Mouse (Mus musculus): Measurements from ENCODE around the gene Ly6g6e. TPM values are rescaled to one million over a fixed set of nuclear protein-coding genes. Genes with fewer than 3 reads are reported as not detected.

Ly6g6e gene
- total RNA-seq, 2 experiments from 2014 or later, result 1.6 to 1.8 TPM

DNA sequence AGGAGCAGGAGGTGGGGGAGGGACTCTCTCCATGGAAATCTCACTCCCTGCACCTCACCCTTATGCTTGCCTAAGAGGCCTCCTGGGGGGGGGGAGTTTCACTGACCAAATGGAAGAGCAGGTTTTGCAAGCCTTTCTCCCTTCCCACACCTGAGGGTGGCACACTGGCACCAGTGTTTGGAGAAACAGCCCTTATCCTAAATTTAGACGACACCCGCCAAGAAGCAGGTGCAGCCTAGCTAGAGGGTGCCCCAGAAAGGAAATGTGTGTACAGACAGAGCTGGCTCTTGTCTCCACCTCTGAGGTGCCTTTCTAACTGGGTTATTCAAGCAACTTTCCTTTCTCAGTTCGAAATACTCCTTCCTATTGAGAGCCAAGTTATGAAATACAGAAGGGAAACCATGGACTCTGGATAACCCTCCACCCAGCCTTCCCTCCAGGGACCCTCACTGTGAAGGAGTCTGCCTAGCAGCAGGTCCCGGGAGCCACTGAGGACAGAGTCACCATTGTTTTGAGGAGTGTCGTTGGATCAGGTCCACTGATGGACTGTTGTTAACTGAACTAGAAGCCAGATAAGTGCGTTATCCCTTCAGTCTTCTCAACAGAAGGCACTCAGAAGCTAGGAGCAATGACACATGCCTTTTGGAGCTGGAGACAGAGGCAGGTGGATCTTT, 6.0 kb upstream of the Ly6g6e start:
- DNase-seq (ENCODE audit: low spot score in 2 of 2), result no peak

DNA sequence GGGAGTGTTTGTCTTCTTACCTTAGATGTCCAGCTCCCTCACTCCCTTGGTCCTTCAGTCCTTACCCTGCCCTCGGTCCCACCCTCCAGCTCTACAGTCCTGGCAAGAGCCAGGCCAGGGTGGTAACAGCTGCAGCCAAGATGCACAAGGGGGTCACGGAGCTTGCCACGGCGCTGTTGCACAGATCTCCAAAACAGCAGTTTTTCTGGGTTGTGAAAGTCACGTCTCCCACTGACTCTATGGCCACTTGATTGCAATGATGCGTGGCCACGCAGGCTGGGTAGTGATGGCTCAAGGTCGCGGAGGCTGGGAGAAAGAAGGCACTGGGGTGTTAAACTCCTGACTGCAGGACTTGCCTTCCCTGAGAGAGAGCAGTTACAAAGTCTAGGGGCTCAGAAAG, 5.2 kb upstream of the Ly6g6e start:
- DNase-seq (ENCODE audit: low spot score in 2 of 2), result no peak

DNA sequence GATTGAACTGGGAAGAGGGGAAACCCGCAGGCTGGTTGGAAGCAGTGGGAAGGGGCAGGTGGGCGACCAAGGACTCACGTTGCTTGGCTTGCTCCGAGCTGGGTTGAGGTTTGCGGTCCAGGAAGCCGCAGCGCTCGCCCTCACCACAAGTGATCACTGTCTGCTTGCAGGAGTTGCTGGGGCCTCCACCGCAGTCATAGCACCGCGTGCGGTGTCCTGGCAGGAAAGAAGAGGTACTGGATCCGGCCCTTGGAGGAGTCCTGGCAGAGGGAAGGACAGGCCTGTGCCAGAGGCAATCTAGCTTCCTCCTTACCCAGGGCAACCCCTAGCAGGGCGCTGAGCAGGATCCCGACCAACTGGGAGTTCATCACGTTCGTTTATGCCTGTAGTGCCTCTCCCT, 2.6 kb upstream of the Ly6g6e start:
- DNase-seq (ENCODE audit: low spot score in 2 of 2), result no peak

DNA sequence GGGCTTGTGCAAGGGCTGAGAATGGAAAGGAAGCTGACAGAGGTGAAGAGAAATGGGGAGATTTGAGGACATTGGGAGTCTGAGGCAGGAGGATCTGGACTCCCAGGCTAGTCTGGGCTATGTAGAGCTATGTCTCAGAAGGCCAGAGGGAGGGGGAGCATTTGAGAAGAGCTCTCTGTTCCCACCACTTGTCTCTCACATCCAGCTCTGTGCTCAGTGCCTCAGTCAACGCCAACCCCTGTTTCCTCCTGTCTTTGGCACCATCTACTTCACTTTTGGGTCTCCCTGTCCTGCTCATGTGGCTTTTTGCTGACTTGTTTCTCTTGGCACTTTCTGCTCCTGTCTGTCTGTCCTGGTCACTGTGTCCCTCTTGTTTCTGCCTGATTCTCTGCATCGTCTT, 583 bp downstream of the Ly6g6e start:
- DNase-seq (ENCODE audit: low spot score in 2 of 2), result no peak

DNA sequence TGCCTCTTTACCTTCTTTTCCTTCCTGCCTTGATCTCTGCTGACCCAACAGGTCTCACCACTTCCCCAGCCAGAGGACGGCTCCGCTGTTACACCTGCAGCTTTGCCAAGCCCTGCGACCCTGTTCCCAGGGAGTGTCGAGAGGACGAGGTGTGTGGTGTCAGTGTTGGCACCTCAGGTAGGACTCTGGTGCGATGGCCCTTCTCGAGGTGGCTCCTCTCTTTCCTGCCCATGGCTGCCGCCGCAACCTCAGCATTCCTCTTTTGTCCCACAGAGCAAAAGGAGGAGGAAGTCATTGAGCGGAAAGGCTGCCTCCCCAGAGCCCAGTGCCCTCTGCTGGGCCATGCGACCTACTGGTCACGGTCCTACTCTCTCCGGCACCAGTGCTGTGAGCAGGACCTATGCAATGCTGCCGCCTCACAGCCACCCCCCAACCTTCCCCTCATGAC, 1.1 kb downstream of the Ly6g6e start, which contains the start of gene Ly6g6d:
Gene Ly6g6d (minus strand): TSS at position 280 of the 448 bp plus-strand sequence.
- no peak for DNase-seq (ENCODE audit: low spot score in 2 of 2)

DNA sequence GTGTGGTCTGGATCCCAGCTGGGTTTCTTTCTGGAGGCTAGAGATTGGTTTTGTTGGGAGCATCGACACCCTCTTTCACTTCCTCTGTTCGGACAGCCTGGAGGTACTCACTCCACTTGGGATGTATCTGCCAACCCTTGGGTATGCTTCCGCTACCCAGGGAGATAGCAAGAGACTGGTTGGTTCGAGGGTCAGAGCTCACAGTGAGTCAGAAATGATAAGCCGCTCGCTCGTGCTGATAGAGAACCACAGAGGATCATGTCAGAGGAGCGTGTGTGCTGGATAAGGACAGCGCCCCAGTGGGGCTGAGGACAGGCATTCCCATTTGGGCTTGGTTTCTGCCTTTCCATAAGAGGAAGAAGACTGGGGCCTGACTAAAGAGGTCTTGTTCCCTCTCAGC, 3.1 kb downstream of the Ly6g6e start:
- no peak for DNase-seq (ENCODE audit: low spot score in 2 of 2)

DNA sequence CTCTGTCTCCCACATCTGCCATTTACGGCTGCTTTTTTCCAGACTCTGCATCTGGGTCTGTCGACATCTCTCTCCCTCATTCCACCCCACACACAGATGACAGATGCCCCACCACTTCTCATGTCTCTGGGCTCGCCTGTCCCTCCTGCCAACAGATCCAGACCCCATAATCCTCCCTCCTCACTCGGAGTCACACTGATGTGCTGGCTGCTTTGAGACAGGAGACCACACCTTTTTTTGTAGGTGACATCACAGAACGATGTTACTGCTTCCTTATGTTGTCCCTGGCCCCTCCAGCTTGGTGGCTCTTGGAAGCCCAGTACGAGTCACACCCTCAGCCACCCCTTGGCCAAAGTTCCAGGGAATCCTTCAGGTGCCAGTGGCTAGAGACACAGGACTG, 3.5 kb downstream of the Ly6g6e start:
- no peak for DNase-seq (ENCODE audit: low spot score in 2 of 2)

DNA sequence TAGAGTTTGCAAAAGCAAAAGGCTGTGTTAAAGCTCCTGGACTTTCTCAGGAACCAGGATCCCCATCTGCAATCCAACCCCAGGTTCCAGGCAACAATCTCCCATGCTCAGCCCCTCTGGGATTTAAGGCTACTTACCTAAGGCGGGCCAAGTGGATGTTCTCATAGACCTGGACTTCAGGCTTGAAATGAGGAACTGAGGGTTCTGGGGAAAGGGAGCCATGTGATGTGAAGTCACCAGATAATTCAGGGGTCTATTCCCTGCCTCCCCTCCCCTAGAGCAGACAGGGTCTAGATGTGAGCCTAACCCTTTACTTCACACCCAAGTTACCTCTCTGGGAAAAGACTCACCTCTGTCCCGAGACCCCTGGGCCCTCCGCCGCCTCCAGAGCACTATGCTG, 4.0 kb downstream of the Ly6g6e start:
- no peak for DNase-seq (ENCODE audit: low spot score in 2 of 2)

DNA sequence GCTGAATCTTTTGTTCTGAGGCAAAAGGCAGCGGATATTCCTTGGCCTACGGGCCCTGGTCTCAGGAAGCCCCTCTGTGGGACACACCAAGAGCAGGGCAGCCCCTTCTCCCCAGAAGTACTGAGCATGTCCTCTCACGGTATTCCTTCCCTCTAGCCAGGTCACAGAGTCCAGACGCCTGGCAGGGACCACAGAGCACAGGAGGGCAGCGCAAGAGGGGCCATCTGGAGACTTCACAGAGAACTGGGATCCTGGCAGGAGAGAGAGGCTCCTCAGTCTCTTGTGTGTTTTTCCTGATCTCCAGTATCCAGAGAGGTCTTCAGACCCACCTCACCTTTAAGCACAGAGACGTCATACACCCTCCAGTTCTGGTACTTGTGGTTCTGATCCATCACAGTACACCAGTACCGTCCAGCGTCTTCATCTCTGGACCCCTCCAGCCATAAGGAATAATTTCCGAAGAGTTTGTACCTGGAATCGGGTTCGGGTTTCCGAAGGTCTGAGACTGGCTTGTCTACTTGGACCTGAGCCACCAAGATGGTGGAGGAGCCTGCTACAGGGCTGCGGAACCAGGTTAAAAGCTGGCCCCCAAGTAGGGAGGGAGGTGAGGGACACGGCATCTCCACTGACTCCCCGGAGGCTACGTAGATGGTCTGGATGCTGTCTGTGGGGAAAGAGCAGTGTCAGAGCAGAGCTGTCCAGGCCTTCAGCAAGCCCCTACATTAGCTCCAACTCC, 6.3 kb downstream of the Ly6g6e start:
- no peak for DNase-seq (ENCODE audit: low spot score in 2 of 2)

DNA sequence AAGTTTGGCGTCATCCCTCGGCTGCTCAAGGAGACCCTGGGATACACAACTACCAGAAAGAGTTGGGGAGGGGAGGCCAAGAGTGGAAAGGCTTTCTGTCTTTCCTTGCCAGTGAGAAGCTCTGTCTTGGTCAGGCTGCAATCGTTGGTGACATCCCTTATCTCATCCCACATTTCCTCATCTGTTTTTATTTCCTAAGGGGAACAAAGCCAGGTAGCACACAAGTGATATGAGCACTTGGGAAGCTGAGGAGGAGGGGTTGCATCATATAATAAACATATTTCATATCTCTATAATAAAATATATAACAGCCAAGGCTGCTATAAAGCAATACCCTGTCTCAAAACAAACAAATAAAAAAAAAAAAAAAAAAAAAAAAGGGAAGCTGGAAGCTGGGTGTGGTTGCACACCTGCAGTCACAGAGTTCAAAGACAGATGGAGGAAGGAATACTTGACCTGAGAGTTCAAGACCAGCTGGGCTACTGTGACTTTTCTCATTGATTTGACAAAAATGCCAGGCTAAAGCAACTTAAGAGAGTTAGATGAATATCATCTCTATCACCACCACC, 7.3 kb downstream of the Ly6g6e start:
- no peak for DNase-seq (ENCODE audit: low spot score in 2 of 2)

DNA sequence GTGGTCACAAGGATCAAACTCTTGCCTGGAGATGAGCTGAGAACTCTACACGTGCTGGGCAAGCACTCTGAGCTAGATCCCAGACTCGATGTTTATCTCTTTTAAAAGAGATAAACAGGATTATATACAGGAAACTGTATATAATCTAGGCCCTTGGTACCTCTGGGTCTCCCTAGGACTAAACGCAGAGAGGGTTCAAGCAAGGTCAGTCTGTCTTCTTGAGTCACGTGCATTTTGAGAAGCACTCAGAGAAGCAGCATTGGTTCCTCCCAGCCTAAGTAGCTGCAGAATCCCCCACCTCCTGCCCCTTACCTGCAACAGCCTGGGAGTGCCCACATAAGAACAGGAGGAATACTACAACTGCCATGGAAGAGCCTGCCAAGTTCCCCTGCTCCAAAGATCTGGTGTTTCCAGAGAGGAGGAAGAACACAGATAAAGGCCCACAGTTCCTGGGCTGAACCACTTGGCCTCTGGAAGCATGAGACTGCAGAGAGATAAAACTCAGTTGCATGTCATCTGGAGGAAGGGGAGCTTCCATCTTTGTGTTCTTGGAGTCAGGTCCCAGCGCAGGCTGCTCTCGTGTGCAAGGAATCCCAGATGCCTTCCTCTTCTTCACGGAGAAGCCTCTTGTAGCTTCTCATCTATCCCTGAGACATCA, 8.6 kb downstream of the Ly6g6e start, which contains the start of gene Ly6g6f:
Gene Ly6g6f (minus strand): TSS at position 403 of the 658 bp plus-strand sequence.
- no peak for DNase-seq (ENCODE audit: low spot score in 2 of 2)

DNA sequence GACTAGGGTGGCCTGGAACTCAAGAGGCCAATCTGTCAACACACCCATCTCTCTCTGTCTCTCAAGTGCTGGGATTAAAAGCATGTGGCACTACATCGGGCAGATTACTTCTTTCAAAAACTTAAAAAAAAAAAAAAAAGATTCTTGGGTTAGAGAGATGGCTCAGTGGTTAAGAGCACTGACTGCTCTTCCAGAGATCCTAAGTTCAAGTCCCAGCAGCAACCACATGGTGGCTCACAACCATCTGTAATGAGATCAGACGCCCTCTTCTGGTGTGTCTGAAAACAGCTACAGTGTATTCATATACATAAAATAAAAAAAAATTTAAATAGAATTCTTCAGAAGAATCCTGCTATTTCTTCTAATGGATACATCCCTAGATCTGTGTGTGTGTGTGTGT, 11.4 kb downstream of the Ly6g6e start:
- no peak for DNase-seq (ENCODE audit: low spot score in 2 of 2)

DNA sequence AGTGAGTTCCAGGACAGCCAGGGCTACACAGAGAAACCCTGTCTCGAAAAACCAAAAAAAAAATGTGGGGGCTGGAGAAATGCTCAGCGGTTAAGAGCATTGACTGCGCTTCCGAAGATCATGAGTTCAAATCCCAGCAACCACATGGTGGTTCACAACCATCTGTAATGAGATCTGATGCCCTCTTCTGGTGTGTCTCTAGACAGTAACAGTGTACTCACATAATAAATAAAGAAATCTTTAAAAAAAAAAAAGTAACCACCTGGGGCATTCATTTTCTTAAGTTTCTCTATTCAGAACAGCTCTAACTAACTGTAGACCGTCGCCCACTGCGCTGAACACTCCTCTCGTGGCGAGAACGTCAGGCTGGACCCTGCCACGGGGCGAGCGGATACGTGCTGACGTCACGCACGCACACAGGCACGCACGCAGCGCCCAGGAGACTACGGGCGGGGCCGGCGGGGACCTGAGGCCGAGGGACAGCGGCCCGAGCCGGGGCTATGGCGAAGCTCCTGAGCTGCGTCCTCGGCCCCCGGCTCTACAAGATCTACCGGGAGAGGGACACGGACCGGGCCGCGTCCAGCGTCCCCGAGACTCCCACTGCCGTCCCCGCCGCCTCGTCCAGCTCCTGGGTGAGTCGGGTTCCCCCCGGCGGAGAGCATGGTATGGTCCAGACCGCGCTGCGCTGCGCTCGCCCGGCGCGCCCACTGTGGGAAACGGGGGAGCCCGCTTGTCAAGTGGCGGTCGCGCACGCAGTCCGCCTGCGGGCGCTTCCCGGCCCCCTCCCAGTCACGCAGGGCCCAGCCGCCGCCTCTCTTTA, 12.3 kb downstream of the Ly6g6e start, which contains the start of gene Abhd16a:
Gene Abhd16a (plus strand): TSS at position 439 of the 820 bp plus-strand sequence.
- DNase-seq (ENCODE audit: low spot score in 2 of 2), result peak; percentile 96 to 97

DNA sequence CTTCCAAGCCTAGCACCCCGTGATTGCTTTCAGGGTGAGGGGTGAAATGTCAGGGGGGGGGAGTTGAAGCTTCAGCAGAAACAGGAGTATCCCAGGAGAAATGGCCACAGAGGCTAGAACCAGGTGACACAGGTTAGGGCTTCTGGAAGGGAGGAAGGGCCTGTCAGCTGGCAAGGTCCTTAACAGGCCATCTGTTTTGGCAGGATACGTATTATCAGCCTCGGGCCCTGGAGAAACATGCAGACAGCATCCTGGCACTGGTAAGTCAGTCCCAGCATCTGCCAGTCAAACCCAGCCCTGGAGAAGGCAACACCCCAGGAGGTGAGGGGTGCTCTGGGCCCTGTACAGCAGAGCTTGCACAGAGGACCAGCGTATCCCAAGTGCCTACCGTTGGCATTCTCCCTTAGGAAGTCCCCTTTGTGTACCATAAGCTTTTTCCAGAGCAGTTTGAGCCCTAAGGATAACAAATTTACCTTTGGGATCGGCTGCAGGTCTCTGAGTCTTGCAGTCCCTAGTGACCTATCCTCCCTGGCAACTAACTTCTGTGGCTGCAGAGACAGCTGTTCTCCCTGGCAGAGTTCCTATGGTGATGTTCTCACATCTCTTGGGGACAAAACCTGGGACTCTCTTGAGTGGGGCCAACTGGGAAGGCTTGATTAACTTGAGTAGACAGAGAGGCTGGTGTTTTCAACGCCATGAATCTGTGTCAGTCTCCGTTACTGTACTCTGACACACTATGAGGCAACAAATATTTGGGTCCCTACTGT, 13.6 kb downstream of the Ly6g6e start:
- DNase-seq (ENCODE audit: low spot score in 2 of 2), result peak in 1 of 2 experiments; percentile 27

DNA sequence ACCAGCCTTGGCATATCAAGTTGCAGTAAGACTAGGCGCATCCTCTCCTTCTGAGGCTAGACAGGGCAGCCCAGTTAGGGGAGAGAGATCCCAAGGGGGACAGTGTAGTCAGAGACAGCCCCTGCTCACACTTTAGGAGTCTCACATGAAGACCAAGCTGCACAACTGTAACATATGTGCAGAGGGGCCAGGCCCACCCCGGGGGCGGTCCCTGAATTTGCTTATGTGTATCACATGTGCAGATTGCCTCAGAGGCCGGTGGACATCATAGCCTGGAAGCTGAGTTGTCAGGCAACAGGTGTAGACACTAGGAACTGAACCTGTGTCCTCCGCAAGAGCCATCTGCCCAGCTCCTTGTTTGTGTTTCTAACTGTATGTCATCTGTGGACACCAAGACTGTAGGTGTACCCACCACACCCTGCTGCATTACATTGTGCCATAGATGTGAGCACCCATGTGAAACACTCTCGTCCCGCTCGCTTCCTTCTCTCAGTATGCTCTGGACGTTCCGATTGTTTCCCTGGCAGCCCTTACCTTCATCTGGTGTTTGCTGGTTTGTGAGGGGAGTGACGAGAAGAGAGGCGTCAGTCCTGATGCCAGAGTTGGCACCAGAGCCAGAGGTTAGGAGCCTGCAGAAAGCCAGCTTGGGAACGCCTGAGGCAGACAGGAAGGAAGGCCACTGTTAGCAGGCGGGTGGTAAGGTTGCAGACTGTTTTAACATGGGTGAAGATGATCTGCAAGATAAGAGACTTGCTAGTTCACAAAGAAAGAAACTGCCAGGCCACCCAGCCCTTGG, 15.9 kb downstream of the Ly6g6e start:
- no peak for DNase-seq (ENCODE audit: low spot score in 2 of 2)

DNA sequence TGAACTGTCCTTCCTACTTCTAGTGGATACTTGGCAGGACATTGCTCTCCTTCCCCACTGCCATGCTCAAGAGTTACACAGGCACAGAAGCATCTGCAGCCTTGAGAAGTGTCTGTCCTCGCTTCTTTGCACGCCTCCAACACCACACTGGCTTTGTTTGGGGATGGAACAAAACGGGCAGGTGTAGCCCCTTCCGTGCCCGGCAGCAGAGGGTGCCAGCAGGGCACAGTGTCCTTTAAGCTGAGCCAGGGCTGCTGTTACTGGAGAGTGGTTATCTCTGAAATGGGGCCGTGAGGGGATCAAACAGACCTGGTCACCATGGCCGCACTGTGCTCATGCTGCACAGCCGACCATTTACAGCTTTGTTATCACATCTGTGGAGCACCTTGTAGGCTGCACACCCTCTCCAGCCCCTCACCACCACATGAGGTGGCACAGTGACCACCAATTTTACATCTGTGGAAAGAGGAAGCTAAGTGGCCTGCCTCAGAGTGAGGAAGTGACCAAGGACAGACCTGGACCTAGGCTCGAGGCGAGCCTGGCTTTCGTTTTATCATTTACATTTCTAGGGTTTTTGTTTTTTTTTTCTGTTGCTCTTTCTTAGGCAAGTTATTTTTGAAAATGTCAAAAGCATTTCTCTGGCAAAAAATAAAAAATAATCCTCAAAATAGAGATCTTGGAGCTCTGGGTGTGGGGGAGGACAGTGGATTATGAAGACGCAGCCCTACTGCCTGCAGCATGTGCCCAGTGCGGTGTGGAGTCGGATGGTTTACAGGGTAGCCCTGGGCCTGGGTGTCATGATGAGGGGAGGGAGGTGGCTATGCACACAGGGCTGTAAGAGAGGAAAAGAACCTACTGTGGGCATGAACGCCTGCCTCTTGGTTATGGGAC, 18.0 kb downstream of the Ly6g6e start:
- DNase-seq (ENCODE audit: low spot score in 2 of 2), result no peak

DNA sequence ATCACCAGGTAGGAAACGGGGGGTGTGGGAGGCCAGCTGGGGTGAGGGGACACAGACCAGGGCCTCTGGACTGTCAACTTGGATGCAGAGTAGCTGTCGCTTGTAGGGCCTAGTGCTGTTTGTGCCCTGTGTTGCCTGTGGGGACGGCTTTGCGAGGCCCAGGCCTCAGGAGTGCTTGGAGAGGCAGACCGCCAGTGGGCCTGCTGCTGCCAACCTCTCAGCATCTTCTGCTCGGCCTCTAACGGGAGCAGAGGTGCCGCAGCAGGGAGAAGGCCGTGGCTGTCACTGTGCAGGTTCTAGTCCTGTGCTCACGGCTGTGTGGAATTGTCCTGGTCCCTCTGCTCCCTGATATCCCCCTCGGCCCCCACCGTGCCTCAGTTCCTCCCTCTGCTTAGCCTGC, 19.9 kb downstream of the Ly6g6e start:
- DNase-seq (ENCODE audit: low spot score in 2 of 2), result no peak

DNA sequence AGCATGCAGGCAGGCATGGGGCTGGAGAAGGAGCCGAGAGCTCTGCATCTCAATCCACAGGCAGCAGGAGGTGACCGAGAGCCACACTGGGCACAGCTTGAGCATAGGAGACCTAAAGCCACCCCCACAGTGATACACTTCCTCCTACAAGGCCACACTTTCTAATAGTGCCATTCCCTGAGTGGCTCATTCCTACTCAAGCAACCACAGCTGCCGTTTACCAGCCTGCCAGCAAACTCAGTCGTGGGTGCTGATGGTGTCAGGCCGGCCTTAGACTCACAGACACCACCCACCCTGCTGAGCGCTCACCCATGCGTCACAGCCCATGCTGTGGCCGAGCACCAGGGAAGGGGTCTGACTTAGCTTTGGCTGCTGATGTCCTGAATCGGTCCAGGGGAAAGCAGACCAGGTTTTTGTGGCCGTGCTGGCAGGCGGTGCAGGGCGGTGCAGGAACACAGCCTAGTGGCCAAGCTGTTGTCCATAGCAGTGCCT, 20.5 kb downstream of the Ly6g6e start:
- no peak for DNase-seq (ENCODE audit: low spot score in 2 of 2)

All from layer of hippocampus, postnatal 14 days (tissue).